Mouse (Mus musculus) common myeloid progenitor, adult 5-6 weeks (primary cell): Measurements from ENCODE around the gene Sgtb. TPM values are rescaled to one million over a fixed set of nuclear protein-coding genes. Genes with fewer than 3 reads are reported as not detected.

Source experiments
- ATAC-seq: replicated peaks from 2 replicates; pipeline ENCODE4 v1.8.0; 2016; ENCODE audit warnings: low read depth, mild to moderate bottlenecking, moderate TSS enrichment, inconsistent platforms; ENCODE audit not compliant: poor library complexity, severe bottlenecking
- total RNA-seq: library from RNA; stranded (forward); fragments of 200-1000, 187-1606 nt; gene quantifications from 2 replicates; pipeline ENCODE4 v1.2.3, GENCODE M21; 2017

The Sgtb gene
- total RNA-seq, 1 experiment from 2014 or later: 0.32 TPM

- ATAC-seq: peak; percentile 76
Measured at GRCm38 (mm10) chr13:104177796-104178649, 68.5 kb downstream of the Sgtb start, which contains the start of gene Trappc13. Trappc13 (minus strand) TSS chr13:104178469.

DNA sequence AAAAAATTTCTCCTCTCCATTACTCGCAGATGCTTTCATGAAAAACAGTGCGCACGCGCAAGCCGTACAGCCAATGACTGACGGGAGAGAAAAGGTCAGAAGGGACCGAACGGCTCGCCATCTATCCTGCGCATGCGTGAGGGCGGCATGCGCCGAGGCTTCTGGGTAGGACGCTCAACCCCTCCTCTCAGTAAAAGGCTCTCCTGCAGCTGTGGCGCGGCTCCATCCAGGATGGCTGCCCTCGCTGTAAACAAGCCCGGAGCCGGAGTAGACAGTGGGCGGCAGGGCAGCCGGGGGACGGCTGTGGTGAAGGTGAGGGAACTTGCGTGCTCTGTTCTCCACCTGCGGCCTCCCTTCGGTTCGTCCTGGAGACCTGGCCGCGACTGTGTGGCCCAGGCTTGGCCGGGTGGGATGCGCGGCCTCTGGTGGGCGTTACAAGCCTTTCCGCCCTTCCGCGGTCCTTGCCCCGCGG is 69.1 kb downstream of the Sgtb start, which contains the start of gene Trim23:
Gene Trim23 (plus strand): TSS at position 148 of the 472 bp plus-strand sequence.
- ATAC-seq: peak; percentile 94

DNA sequence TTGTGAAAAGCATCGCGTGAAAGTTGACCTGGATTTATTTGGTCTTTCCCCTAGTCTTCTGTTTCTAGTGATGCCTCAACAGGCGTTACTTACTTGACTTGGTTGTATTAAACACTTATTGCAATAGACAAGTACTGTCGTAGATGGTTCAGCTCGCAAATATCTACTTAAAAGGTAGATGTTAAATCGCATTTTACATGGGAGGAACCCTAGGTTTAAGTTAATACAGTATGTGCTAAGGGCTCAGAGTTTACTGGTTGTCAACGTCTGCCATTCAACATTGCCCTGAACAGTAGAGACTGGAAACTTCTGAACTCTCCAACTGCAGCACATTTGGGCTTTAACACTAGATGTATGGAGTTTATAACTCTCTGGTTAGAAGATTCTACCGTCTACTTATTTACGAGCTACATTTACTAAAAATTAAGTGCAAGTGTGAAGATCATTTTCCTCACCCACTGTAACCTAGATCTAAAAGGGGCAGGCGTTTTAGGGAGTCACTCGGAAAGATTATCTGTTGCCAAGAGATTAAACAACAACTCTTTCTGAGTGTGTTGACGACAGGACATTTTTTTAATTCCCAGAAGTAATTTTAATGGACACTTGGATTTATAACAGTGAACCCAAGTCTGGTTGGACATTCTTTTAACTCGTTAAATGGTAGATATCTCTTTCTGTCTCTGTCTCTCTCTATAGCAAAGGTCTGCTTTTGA is 69.8 kb downstream of the Sgtb start:
- ATAC-seq: no peak

- no peak for ATAC-seq
Measured at GRCm38 (mm10) chr13:104187357-104187756, 77.8 kb downstream of the Sgtb start.

Other genes with a start within 250 kb of the Sgtb start
- 143 and 174 TPM in 2 replicates for gene Erbin, start 189.2 kb upstream of the Sgtb start, total RNA-seq
- gene Nln, start 127 bp upstream of the Sgtb start, total RNA-seq: 44.7 and 55.6 TPM in 2 replicates
- gene Trappc13, start 68.7 kb downstream of the Sgtb start, total RNA-seq: 61.8 and 62.7 TPM in 2 replicates
- 25.1 and 25.3 TPM in 2 replicates for gene Trim23, start 69.1 kb downstream of the Sgtb start, total RNA-seq
- 87.1 and 134 TPM in 2 replicates for gene Cenpk, start 118.9 kb downstream of the Sgtb start, total RNA-seq
- gene Ppwd1, start 119.1 kb downstream of the Sgtb start, total RNA-seq: 34.3 and 40.9 TPM in 2 replicates
- 3.0 and 3.6 TPM in 2 replicates for gene Adamts6, start 178.1 kb downstream of the Sgtb start, total RNA-seq